Mouse (Mus musculus) midbrain, embryonic 16.5 days (tissue): ENCODE data around the gene Ovca2. TPM values are rescaled to one million over a fixed set of nuclear protein-coding genes. Genes with fewer than 3 reads are reported as not detected.

Experiments used
- ATAC-seq: fragments of 200-750 bp; cut with Nextera tagmentation; 2 replicates; pipeline ENCODE4 v1.8.0; 2017; ENCODE audit warnings: moderate TSS enrichment
- H3K27ac ChIP-seq: fragments of 300-500 bp; sonication (generic); 2 replicates; pipeline ENCODE4 v1.5.1; 2014; ENCODE audit warnings: mild to moderate bottlenecking, low read length, mixed read lengths
- H3K27me3 ChIP-seq: fragments of 300-500 bp; sonication (generic); 2 replicates; pipeline ENCODE4 v1.6.1; 2014; ENCODE audit warnings: low read depth, low read length, mixed read lengths; ENCODE audit not compliant: control insufficient read depth, insufficient read depth
- H3K36me3 ChIP-seq: fragments of 300-500 bp; sonication (generic); 2 replicates; pipeline ENCODE4 v1.6.1; 2014; ENCODE audit warnings: mild to moderate bottlenecking, low read length, moderate library complexity, mixed read lengths; ENCODE audit not compliant: control insufficient read depth, insufficient read depth
- H3K4me1 ChIP-seq: fragments of 300-500 bp; sonication (generic); 2 replicates; pipeline ENCODE4 v1.6.1; 2014; ENCODE audit warnings: mild to moderate bottlenecking, low read length, mixed read lengths; ENCODE audit not compliant: control insufficient read depth, insufficient read depth
- H3K4me2 ChIP-seq: fragments of 300-500 bp; sonication (generic); 2 replicates; pipeline ENCODE4 v1.6.1; 2014; ENCODE audit warnings: mild to moderate bottlenecking, low read length, mixed read lengths
- H3K4me3 ChIP-seq: fragments of 300-500 bp; sonication (generic); 2 replicates; pipeline ENCODE4 v1.5.1; 2014; ENCODE audit warnings: low read depth, mild to moderate bottlenecking, low read length, moderate library complexity, mixed read lengths
- H3K9ac ChIP-seq: fragments of 300-500 bp; sonication (generic); 2 replicates; pipeline ENCODE4 v1.6.1; 2014; ENCODE audit warnings: low read depth, low read length, mixed read lengths
- H3K9me3 ChIP-seq: fragments of 300-500 bp; sonication (generic); replicated peaks from 2 replicates; pipeline ENCODE4 v1.6.1; 2014; ENCODE audit warnings: mild to moderate bottlenecking, low read length, mixed read lengths; ENCODE audit not compliant: control insufficient read depth, poor library complexity, severe bottlenecking
- WGBS: fragments of 180-500 bp; shearing (Covaris S2); extraction: QIAGEN DNeasy Blood & Tissue Kit; methylation state at CpG from one replicate; pipeline ENCODE4 v1.1.7; 2014; 5-methylcytosine and 5-hydroxymethylcytosine counted together
- polyA plus RNA-seq: library from polyadenylated mRNA; unstranded; fragments of >200 nt; fragmentation: Nextera tagmentation; extraction: Ambion mirVana; gene quantifications from 2 replicates; pipeline ENCODE4 v1.2.1, GENCODE M21; 2015

The Ovca2 gene
- polyA plus RNA-seq, 1 experiment from 2014 or later, result 13.3 TPM

GRCm38 (mm10) chr11:75212876-75213275 is 34.2 kb upstream of the Ovca2 start:
- WGBS, result 34% methylated on average over 3 of the region's 3 CpGs
- Histone ChIP-seq H3K36me3 (no peaks in the 10 kb centered on the region), H3K27ac (peak overlapping the region; percentile 88)

DNA sequence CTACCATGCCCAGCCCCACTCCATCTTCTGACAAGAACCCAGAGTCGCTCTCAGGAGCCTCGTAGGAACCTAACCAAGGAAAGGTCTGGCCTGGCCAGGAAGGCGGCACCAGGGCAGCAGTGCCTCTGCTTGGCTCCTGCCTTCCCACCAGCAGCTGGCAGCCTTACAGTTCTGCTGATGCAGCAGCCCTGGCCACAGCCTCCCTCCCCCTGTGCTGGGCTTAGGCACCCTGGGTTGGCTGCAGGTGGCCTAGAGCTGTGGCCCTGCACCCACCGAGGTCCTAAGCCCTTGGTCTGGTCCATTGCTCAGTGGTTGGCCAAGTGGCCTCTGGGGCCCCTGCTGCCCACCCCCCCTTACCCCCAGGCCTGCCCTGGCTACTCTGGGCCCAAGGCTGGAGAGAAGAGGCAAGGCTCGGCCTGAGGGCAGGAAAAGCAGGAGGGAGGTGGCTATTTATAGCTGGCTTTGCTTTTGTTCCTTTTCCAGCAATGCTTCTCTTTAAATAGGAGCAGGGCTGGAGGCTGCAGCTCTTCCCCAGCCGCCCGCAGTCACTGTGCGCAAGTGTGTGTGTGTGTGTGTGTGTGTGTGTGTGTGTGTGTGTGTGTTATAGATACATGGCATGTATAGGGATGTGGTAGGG is 33.5 kb upstream of the Ovca2 start:
- WGBS, result 31% methylated on average over 8 of the region's 8 CpGs
- Histone ChIP-seq H3K4me3 (no peak overlapping the region), H3K4me2 (peak overlapping the region; percentile 29; the same call in 1 of the 2 replicates), H3K9ac (peak overlapping the region; percentile 34; the same call in 1 of the 2 replicates), H3K9me3 (no peaks in the 10 kb centered on the region), H3K4me1 (peaks cover 71% of the 10 kb centered on the region), H3K27me3 (no peaks in the 10 kb centered on the region), H3K36me3 (no peaks in the 10 kb centered on the region), H3K27ac (peak overlapping the region; percentile 88)
- ATAC-seq, result peak; percentile 20; the same call in 1 of the 2 replicates

More at GRCm38 (mm10) chr11:75212876-75213275, 34.2 kb upstream of the Ovca2 start:
- no peak overlapping the region for H3K4me3 ChIP-seq
- no peak overlapping the region for H3K9ac ChIP-seq
- no peak for ATAC-seq
- H3K4me1 ChIP-seq, result peaks cover 71% of the 10 kb centered on the region
- H3K9me3 ChIP-seq, result no peaks in the 10 kb centered on the region
- H3K4me2 ChIP-seq, result no peak overlapping the region
- no peaks in the 10 kb centered on the region for H3K27me3 ChIP-seq

GRCm38 (mm10) chr11:75210755-75211154 is 32.1 kb upstream of the Ovca2 start:
- 30% methylated on average over 6 of the region's 6 CpGs for WGBS
- Histone ChIP-seq H3K4me3 (no peak overlapping the region), H3K9me3 (no peaks in the 10 kb centered on the region), H3K36me3 (no peaks in the 10 kb centered on the region), H3K27me3 (no peaks in the 10 kb centered on the region), H3K4me2 (no peak overlapping the region), H3K9ac (no peak overlapping the region), H3K4me1 (peaks cover 64% of the 10 kb centered on the region), H3K27ac (peak overlapping the region; percentile 78)
- no peak for ATAC-seq

DNA sequence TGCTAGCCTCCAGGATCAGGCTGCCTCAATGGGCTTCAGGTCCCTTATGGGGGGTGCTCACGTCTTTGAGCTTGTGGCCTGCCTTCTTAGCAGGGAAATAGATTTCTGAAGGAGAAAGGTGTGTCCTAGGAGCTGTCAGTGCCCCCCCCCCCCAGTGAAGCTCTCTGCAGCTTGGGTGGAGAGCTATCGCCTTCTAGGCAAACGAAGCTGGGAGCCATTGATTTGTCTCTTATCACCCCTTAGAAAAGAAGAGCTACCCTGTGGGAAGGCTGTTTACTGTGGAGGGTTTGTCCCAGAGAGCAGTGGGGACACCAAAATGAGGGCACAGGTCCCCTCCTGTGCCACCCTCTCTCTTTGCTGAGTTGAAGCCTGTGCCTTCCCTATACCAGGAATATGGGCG is 31.5 kb upstream of the Ovca2 start:
- 0 out of 2 replicates have a peak overlapping the region, but pooled peaks have one; percentile 14 for H3K4me2 ChIP-seq
- H3K4me3 ChIP-seq, result no peak overlapping the region
- H3K27ac ChIP-seq, result peak overlapping the region; percentile 78
- H3K9me3 ChIP-seq, result no peaks in the 10 kb centered on the region
- peaks cover 59% of the 10 kb centered on the region for H3K4me1 ChIP-seq
- 44% methylated on average over 4 of the region's 4 CpGs for WGBS
- H3K9ac ChIP-seq, result peak overlapping the region; percentile 30; the same call in 1 of the 2 replicates
- no peaks in the 10 kb centered on the region for H3K36me3 ChIP-seq
- ATAC-seq, result no peak
- H3K27me3 ChIP-seq, result no peaks in the 10 kb centered on the region

DNA sequence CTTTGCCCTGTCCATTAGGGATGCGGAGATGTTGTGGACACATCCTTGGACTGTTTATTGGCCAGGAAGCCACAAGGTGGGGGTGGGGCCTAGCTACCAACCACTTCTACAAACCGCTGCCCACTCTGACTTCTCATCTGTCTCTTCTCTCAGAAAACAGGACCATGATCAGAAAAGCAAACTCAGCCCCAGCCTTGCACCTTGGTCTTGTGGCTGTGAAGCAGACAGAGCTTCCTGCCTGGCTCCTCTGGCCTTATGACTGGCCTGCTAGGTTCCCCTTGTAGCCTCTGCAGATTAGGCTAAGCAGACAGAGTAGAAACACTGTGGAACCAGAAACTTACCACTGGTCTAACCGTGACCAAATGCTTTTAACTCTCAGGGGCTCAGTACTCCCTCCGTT is 30.7 kb upstream of the Ovca2 start:
- 65% methylated on average over 4 of the region's 4 CpGs for WGBS
- Histone ChIP-seq H3K27me3 (no peaks in the 10 kb centered on the region), H3K4me1 (peaks cover 60% of the 10 kb centered on the region), H3K27ac (peak overlapping the region; percentile 78), H3K9me3 (no peaks in the 10 kb centered on the region), H3K4me2 (no peak overlapping the region), H3K4me3 (no peak overlapping the region), H3K36me3 (no peaks in the 10 kb centered on the region), H3K9ac (no peak overlapping the region)
- no peak for ATAC-seq

DNA sequence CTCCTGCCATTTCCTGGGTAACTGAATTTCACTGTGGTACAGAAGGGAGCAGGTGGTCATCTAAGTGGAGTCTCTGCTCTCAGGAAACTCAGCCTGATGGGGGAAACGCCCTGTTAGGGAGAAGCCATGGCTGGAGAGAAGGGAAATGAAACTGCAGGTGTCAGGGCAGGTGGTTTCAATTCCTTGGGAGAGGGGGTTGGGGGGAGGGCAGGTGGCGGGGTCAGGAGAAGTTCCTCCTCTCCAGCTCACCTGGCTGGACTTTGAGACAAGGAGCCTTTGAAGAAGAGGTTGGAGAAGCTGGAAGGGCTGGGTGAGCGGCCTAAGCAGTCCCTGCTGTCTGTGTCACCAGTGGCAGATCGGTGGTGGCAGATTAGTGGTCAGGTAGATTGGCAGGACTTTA is 27.7 kb upstream of the Ovca2 start:
- H3K4me3 ChIP-seq, result no peak overlapping the region
- no peak overlapping the region for H3K9ac ChIP-seq
- H3K9me3 ChIP-seq, result no peaks in the 10 kb centered on the region
- peaks cover 44% of the 10 kb centered on the region for H3K4me1 ChIP-seq
- 83% methylated on average over 4 of the region's 4 CpGs for WGBS
- H3K27ac ChIP-seq, result no peak overlapping the region
- H3K4me2 ChIP-seq, result no peak overlapping the region
- no peaks in the 10 kb centered on the region for H3K27me3 ChIP-seq
- H3K36me3 ChIP-seq, result no peaks in the 10 kb centered on the region
- ATAC-seq, result no peak

- H3K27ac ChIP-seq, result peak overlapping the region; percentile 33; the same call in 1 of the 2 replicates
- ATAC-seq, result peak; percentile 60; the same call in 1 of the 2 replicates
- 32% methylated on average over 9 of the region's 9 CpGs for WGBS
Measured at GRCm38 (mm10) chr11:75204472-75204871, 25.8 kb upstream of the Ovca2 start.

DNA sequence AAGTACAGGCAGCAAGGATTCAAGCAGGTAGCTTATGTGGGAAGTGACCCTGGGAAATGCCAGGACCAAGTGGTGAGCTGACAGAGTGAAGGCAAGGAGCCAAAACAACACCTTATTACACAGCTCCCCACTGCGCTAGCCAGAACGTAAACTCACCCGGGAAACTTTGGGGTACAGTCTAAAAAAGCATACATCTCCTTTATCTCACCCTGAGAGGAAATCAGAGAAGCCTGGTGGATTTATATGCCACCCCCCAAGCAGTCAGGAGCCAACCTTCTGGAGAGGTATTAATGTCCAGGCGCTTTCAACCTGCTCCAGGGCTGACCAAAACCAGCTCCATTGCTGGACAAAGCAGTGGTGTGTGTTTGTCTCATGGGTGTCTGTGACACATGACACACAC is 25.3 kb upstream of the Ovca2 start:
- peaks cover 25% of the 10 kb centered on the region for H3K4me1 ChIP-seq
- H3K27me3 ChIP-seq, result no peaks in the 10 kb centered on the region
- H3K4me3 ChIP-seq, result no peak overlapping the region
- no peaks in the 10 kb centered on the region for H3K9me3 ChIP-seq
- no peaks in the 10 kb centered on the region for H3K36me3 ChIP-seq
- 86% methylated on average over 4 of the region's 4 CpGs for WGBS
- H3K27ac ChIP-seq, result no peak overlapping the region
- no peak overlapping the region for H3K4me2 ChIP-seq
- no peak for ATAC-seq
- no peak overlapping the region for H3K9ac ChIP-seq

More at GRCm38 (mm10) chr11:75204472-75204871, 25.8 kb upstream of the Ovca2 start:
- Histone ChIP-seq H3K4me2 (no peak overlapping the region), H3K4me3 (no peak overlapping the region), H3K36me3 (no peaks in the 10 kb centered on the region), H3K27me3 (no peaks in the 10 kb centered on the region), H3K9ac (no peak overlapping the region), H3K9me3 (no peaks in the 10 kb centered on the region), H3K4me1 (peaks cover 29% of the 10 kb centered on the region)

- Histone ChIP-seq H3K9me3 (no peaks in the 10 kb centered on the region), H3K9ac (no peak overlapping the region), H3K36me3 (no peaks in the 10 kb centered on the region), H3K4me1 (peaks cover 29% of the 10 kb centered on the region), H3K27ac (no peak overlapping the region), H3K4me2 (no peak overlapping the region), H3K27me3 (no peaks in the 10 kb centered on the region), H3K4me3 (no peak overlapping the region)
- no peak for ATAC-seq
- WGBS, result 74% methylated on average over 8 of the region's 8 CpGs
Measured at GRCm38 (mm10) chr11:75201721-75202120, 23.1 kb upstream of the Ovca2 start.
